Mouse (Mus musculus): ENCODE measurements around the gene Agbl4. TPM values are rescaled to one million over a fixed set of nuclear protein-coding genes. Genes with fewer than 3 reads are reported as not detected.
A peak's percentile ranks its signal among the peaks of the same experiment; 100 is the strongest.

The Agbl4 gene
- total RNA-seq, 2 experiments from 2014 or later = not detected

GRCm38 (mm10) chr4:111632615-111633014, 1235.2 kb downstream of the Agbl4 start:
- no peak for TF ChIP-seq CTCF (IDR thresholded peaks at IDR 0.05)
- intact Hi-C loops (cut with DNase I) = no loop called here
- H3K27ac ChIP-seq = no peak overlapping the region
- DNase-seq = no peak
- no peak overlapping the region for H3K4me3 ChIP-seq

GRCm38 (mm10) chr4:111635538-111636124, 1238.2 kb downstream of the Agbl4 start:
- no peak for DNase-seq
- H3K27ac ChIP-seq = no peak overlapping the region
- TF ChIP-seq CTCF (IDR thresholded peaks at IDR 0.05) = no peak
- no peak overlapping the region for H3K4me3 ChIP-seq
- intact Hi-C loops (cut with DNase I) = no loop called here

- intact Hi-C loops (cut with DNase I) = no loop called here
- TF ChIP-seq CTCF (IDR thresholded peaks at IDR 0.05) = no peak
- no peak overlapping the region for H3K4me3 ChIP-seq
- no peak overlapping the region for H3K27ac ChIP-seq
- DNase-seq = no peak
Measured at GRCm38 (mm10) chr4:111638948-111639708, 1241.7 kb downstream of the Agbl4 start.

GRCm38 (mm10) chr4:111645117-111645830, 1247.8 kb downstream of the Agbl4 start:
- intact Hi-C loops (cut with DNase I) = no loop called here
- DNase-seq = no peak
- TF ChIP-seq CTCF (IDR thresholded peaks at IDR 0.05) = no peak
- H3K4me3 ChIP-seq = no peak overlapping the region
- no peak overlapping the region for H3K27ac ChIP-seq

GRCm38 (mm10) chr4:111645831-111646166, 1248.3 kb downstream of the Agbl4 start:
- DNase-seq = no peak
- intact Hi-C loops (cut with DNase I) = no loop called here
- no peak overlapping the region for H3K27ac ChIP-seq
- no peak overlapping the region for H3K4me3 ChIP-seq
- peak; percentile 37; the same call in 1 of the 2 replicates for TF ChIP-seq CTCF (IDR thresholded peaks at IDR 0.05)

GRCm38 (mm10) chr4:111653451-111653850, 1256.0 kb downstream of the Agbl4 start:
- TF ChIP-seq CTCF (IDR thresholded peaks at IDR 0.05) = no peak
- intact Hi-C loops (cut with DNase I) = no loop called here

GRCm38 (mm10) chr4:111663730-111664129, 1266.3 kb downstream of the Agbl4 start:
- no peak for TF ChIP-seq CTCF (IDR thresholded peaks at IDR 0.05)
- no peak overlapping the region for H3K27ac ChIP-seq
- intact Hi-C loops (cut with DNase I) = no loop called here
- no peak overlapping the region for H3K4me3 ChIP-seq
- no peak for DNase-seq

More at GRCm38 (mm10) chr4:111653451-111653850, 1256.0 kb downstream of the Agbl4 start:
- DNase-seq = no peak
- no peak overlapping the region for H3K4me3 ChIP-seq
- no peak overlapping the region for H3K27ac ChIP-seq

GRCm38 (mm10) chr4:111664146-111664545, 1266.7 kb downstream of the Agbl4 start:
- peak; percentile 32 for DNase-seq
- intact Hi-C loops (cut with DNase I) = no loop called here
- Histone ChIP-seq H3K27ac (no peak overlapping the region), H3K4me3 (no peak overlapping the region)
- TF ChIP-seq CTCF (IDR thresholded peaks at IDR 0.05) = no peak

GRCm38 (mm10) chr4:111666713-111667112, 1269.3 kb downstream of the Agbl4 start:
- Histone ChIP-seq H3K27ac (no peak overlapping the region), H3K4me3 (no peak overlapping the region)
- intact Hi-C loops (cut with DNase I) = no loop called here
- DNase-seq = no peak
- no peak for TF ChIP-seq CTCF (IDR thresholded peaks at IDR 0.05)

GRCm38 (mm10) chr4:111669369-111669768, 1271.9 kb downstream of the Agbl4 start:
- no peak overlapping the region for H3K4me3 ChIP-seq
- no peak for TF ChIP-seq CTCF (IDR thresholded peaks at IDR 0.05)
- DNase-seq = no peak
- intact Hi-C loops (cut with DNase I) = no loop called here
- no peak overlapping the region for H3K27ac ChIP-seq

- peak; percentile 20 for DNase-seq
- Histone ChIP-seq H3K4me3 (no peak overlapping the region), H3K27ac (no peak overlapping the region)
- intact Hi-C loops (cut with DNase I) = no loop called here
- TF ChIP-seq CTCF (IDR thresholded peaks at IDR 0.05) = no peak
Measured at GRCm38 (mm10) chr4:111670566-111671421, 1273.3 kb downstream of the Agbl4 start.

- no peak overlapping the region for H3K27ac ChIP-seq
- intact Hi-C loops (cut with DNase I) = no loop called here
- no peak for DNase-seq
- no peak for TF ChIP-seq CTCF (IDR thresholded peaks at IDR 0.05)
- H3K4me3 ChIP-seq = no peak overlapping the region
Measured at GRCm38 (mm10) chr4:111671440-111671839, 1274.0 kb downstream of the Agbl4 start.
